Mouse (Mus musculus) thymus, adult 2 months (tissue): ENCODE measurements around the gene Sap25.
"Not testable (repeated sequence)": the region's sequence is repeated elsewhere in the genome, so short reads cannot be mapped to it uniquely, and the experiment has no call there.

Experiments
- CTCF ChIP-seq: fragments of 200-500 bp; IDR thresholded peaks from 2 replicates; pipeline ENCODE4 v1.5.1; 2012; ENCODE audit warnings: mild to moderate bottlenecking, control low read depth, low read length, moderate library complexity, borderline replicate concordance; ENCODE audit not compliant: control insufficient read depth, poor library complexity, insufficient read depth; ENCODE audit errors: extremely low read depth
- POLR2A ChIP-seq: fragments of 200-500 bp; IDR thresholded peaks from 2 replicates; pipeline ENCODE4 v1.6.1; 2012; ENCODE audit warnings: mild to moderate bottlenecking, low read length, control low read depth, moderate library complexity; ENCODE audit not compliant: control insufficient read depth, poor library complexity, insufficient read depth; ENCODE audit errors: extremely low read depth

GRCm38 (mm10) chr5:137614921-137615320 lies 26.2 kb upstream of the Sap25 start:
- not testable (repeated sequence) for TF ChIP-seq POLR2A, CTCF
